Mouse (Mus musculus) kidney, adult 10 weeks (tissue): Measurements from ENCODE around the gene Msantd2. TPM values are rescaled to one million over a fixed set of nuclear protein-coding genes. Genes with fewer than 3 reads are reported as not detected.

Source experiments
- polyA plus RNA-seq: library from polyadenylated mRNA; stranded (reverse); fragments of 350-450 nt; fragmentation: Illumina TruSeq; extraction: RNeasy Lipid Tissue Mini Kit (QIAGEN cat#74804); gene quantifications from one replicate; pipeline ENCODE4 v1.2.3, GENCODE M21; 2014; ENCODE audit warnings: low read depth, low replicate concordance

The Msantd2 gene
- 25.3 TPM for polyA plus RNA-seq

GRCm38 (mm10) chr9:37488611-37489396, at the start of gene Msantd2:
Gene Msantd2, plus strand, starts transcription at chr9:37489319.

GRCm38 (mm10) chr9:37527396-37528224, 38.5 kb downstream of the Msantd2 start, which contains the start of gene Esam:
Gene Esam, plus strand, starts transcription at chr9:37528078.

DNA sequence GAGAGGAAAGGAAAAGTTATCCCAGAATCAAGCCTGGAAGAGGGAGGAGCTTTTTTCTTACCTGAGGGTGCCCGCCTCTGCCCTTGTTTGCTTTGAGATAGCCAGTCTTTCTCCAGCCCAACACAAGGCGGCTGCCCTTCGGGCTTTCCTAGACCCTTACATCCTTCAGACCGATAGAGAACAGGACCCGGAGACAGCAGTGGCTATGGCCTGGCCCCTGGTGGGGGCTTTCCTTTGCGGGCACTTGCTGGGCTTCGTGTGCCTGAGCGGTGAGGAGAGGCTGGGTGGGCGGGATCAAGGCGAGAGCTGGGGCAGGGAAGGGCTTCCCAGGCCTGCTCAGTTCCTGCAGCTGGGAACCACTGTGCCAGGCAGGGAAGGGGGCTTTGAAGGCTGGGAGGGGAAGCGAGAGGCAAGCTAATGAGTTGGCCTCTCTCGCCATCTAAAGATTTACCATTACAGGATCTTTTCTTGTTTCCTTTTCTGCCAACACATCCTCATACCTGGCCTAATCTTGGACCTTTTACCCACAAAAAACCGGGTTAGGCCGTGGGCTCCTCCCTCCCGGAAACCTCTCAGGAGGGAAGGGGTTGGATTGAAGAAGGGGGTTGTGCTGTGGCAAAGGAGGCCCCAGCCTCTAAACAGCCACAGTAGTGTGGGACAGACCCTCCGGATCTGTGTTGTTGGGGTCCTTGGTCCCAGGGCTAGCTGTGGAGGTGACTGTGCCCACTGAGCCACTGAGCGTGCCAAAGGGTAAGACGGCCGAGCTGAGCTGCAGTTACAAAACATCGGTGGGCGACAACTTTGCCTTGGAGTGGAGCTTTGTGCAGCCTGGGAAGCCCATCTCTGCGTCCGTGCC, 50.3 kb downstream of the Msantd2 start, which contains the start of gene Vsig2:
TSS of gene Vsig2 (plus strand) at position 86 of the 856 bp plus-strand sequence.

DNA sequence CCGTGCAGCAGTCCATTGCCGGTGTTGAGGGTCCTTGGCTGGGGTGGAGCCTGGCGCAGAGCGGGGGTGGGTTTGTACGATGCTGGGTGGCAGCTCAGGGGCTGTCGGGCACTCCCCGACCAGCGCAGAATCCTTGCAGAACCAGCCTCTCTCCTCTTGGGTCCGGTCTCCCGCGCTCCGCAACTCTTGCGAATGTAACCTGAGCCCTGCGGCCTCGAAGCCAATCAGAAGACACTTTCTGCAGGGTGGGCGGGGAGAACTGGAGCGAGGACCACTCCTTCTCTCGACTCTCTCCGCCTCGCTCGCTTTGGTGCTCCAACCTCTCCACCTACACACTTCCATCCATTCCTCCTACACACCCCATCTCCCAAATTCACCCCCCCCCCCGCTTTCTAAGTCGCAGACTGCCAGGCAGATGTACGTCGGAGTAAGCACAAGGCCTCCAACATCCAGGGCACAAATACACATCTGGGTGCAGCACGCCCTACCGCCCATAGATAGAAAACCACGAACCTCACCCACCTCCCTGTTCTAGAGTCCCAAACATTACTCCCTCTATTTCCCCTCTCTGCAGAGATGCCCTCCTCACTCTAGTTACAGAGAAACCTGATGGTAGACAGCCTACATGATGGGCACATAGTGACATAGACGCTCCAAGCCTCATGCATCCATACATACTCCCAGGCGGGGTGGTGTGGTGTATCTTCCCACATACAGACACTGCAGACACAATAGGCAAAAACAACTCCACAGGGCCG, 63.6 kb downstream of the Msantd2 start, which contains the start of gene Nrgn:
TSS of gene Nrgn (minus strand) at position 369 of the 758 bp plus-strand sequence.

GRCm38 (mm10) chr9:37554838-37555748, 66.0 kb downstream of the Msantd2 start, which contains the start of gene Siae:
Gene Siae, plus strand, starts transcription at chr9:37555698.

Other genes starting within 250 kb of the Msantd2 start
- gene Slc37a2, start 233.6 kb upstream of the Msantd2 start, polyA plus RNA-seq: 1.4 TPM
- gene Ccdc15, start 140.9 kb upstream of the Msantd2 start, polyA plus RNA-seq: 4.8 TPM
- not detected for gene Hepacam, start 122.0 kb upstream of the Msantd2 start, polyA plus RNA-seq
- 1.3 TPM for gene Robo4, start 87.4 kb upstream of the Msantd2 start, polyA plus RNA-seq
- gene Robo3, start 56.1 kb upstream of the Msantd2 start, polyA plus RNA-seq: 0.44 TPM
- 8.1 TPM for gene Esam, start 38.8 kb downstream of the Msantd2 start, polyA plus RNA-seq
- gene Vsig2, start 49.9 kb downstream of the Msantd2 start, polyA plus RNA-seq: 0.81 TPM
- 0.32 TPM for gene Nrgn, start 63.6 kb downstream of the Msantd2 start, polyA plus RNA-seq
- gene Siae, start 66.4 kb downstream of the Msantd2 start, polyA plus RNA-seq: 36.8 TPM
- gene Spa17, start 124.4 kb downstream of the Msantd2 start, polyA plus RNA-seq: 52.4 TPM
- gene Tbrg1, start 168.0 kb downstream of the Msantd2 start, polyA plus RNA-seq: 12.4 TPM
- not detected for gene Panx3, start 179.9 kb downstream of the Msantd2 start, polyA plus RNA-seq
- not detected for gene Olfr160, start 226.9 kb downstream of the Msantd2 start, polyA plus RNA-seq